Mouse (Mus musculus): ENCODE results near the gene Slc35a2.

Gene Slc35a2

DNA sequence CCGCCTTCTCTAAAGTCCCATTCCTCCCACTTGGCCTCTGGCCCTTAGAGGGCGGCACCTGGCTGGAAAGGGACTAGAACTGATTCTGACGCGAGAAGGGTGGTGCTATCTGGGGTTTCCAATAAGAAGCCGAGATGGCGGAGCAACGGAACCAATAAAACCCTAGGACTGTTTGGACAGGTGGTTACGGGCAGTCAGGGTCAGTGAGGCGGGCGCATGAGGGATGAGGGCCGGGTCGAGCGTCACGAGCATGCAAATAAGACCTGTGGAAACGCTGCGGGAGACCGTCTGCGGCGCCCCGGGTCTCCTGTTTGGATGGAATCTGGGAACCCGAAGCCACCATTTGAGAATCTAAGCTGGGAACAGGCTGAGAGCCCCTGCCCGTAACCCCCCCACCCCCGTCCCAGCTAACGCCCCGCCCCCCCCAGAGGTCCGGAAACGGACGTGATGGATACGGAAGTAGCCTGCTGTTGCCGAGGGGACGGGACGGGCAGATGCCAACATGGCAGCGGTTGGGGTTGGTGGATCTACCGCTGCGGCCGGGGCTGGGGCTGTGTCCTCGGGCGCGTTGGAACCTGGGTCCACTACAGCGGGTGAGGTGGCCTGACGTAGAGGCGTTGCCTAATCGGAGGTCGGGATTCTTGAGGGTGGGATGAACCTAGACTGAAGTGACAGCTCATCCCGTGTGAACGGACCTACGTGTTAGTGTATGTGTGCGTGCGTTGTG lies at the start of gene Slc35a2:
TSS of gene Slc35a2 (plus strand) at position 188 of the 727 bp plus-strand sequence.
- DNase-seq (ENCODE audit: low read depth, low spot score): peak; percentile 57

DNA sequence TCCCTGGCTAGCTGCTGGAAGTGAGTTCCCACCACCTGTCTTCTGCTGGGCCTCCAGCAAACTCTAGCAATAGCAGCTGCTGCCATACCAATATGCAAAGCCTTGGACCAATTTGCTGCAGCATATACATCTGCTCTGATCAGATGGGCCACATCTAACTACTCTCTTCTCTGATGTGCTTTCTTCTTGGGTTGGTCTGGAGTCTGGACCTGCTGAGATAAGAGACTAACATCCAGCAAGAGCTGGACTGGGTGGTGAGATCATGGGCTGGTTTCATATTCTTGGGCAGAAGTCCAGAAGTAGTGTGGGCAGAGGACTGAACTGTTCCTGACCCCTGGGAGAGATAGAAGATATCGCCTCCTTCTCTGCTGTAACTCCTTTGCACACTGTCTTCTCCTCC lies 46.7 kb upstream of the Slc35a2 start:
- DNase-seq (ENCODE audit: low read depth, low spot score): no peak

DNA sequence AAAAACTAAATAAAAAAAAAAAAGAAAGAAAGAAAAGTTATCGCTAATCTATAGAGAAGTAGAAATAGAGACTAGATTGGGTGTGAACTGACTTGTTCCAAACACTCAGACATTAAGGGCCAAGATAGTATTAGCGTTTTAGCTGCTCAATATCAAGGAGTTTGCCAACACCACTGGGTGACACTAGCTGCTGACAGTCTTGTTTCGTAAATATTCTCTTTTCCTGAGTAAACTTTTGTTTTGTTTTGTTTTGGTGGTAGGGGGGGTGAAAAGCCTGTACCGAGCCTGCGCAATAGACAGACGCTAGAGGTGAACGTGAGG lies 43.0 kb upstream of the Slc35a2 start:
- DNase-seq (ENCODE audit: low read depth, low spot score): no peak

DNA sequence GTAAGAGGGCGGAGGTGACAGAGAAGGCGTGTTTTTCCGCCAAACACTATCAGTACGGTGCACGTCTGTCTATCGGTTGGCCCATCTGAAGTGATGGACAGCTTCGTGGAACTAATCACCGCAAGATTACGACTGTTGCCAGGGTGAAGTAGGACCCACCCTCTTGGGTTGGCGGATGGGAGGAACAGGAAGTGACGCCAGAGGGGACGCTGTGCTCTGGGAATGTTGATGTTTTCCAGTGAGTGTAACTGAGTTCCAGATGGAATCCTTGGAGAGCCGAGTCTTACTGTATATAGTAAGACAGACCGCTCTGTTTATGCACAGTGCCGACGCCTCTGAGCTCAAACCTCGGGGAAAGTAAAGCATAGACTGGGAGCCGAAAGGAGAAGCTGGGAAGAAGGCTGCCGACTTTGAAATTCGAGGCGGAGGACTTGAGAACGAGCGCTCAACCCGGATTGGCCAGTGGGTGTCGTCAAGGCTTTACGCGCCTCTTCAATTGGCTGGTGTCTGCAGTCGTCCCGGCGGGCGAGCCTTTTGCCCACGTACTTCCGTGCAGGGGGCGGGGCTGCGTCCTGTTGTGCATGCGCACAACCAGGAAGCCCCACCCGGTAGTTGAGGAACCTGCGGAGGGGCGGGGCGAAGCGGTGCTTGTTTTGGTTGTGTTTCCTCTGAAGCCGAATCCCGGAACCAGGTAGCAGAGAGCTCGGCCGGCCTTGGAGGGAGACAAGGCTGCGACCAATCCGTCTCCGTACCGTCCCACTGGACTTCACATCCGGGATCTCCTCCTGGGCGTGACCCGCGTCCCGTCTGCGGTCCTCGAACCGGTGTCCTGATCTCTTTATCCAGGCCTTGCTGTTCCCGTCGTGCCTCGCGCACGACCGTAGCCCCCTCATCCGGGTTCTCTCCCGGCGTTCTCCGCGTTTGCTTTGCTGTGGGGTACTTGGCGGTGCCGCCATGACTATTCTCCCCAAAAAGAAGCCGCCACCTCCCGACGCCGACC lies 42.4 kb upstream of the Slc35a2 start, which contains the start of gene Otud5:
TSS of gene Otud5 (plus strand) at position 202 of the 1,000 bp plus-strand sequence.
- DNase-seq (ENCODE audit: low read depth, low spot score): peak; percentile 91

DNA sequence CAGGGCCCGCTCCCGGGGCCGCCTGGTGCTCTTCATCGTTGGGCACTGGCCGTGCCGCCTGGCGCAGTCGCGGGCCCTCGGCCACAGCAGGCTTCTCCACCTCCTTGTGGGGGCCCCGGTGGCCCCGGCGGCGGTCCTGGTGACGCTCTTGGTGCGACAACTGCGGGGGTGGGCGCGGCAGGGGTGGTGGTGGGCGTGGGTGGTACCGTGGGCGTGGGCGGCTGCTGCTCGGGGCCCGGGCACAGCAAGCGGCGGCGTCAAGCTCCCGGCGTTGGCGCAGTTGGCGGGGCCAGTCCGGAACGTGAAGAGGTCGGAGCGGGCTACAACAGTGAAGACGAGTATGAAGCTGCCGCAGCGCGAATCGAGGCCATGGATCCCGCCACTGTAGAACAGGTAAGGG lies 41.5 kb upstream of the Slc35a2 start:
- DNase-seq (ENCODE audit: low read depth, low spot score): no peak

DNA sequence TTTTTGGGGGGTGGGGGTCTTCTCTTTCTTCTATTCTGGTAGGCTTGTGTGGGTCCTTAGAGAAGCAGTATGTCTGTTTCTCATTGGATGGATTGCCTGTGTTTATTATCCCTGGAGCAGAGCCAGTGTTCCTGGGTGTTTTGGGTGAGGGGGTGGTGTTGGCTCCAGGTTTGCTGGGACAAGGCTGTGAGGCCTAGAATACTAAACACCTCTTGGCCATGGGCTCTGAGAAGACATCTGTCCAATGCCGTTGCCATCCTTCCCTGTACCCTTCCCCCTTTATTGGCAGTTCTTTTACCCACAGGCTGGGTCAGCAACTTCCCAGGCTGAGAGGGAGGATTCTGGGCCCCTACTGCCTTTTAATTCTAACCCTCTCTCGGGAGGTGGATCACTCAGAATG lies 36.0 kb upstream of the Slc35a2 start:
- DNase-seq (ENCODE audit: low read depth, low spot score): no peak

DNA sequence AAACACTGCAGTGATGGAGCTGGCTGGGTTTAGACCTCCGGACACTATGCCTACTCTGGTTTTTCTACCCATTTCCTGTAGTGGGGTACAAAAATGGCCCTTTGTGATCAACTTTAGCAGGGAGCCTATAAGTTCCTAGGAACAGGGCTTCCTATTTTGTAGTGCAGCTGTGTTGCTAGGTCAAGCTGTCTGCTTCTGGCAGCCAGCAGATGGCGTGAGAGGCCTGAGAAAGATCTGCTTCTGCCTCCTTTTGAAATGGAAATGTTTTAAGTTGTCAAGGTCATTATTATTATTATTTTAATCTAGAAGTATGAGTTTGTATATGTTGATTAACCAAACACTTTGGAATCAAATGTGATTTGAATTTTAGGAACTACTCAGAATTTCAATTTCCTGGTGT lies 29.2 kb upstream of the Slc35a2 start:
- DNase-seq (ENCODE audit: low read depth, low spot score): no peak

DNA sequence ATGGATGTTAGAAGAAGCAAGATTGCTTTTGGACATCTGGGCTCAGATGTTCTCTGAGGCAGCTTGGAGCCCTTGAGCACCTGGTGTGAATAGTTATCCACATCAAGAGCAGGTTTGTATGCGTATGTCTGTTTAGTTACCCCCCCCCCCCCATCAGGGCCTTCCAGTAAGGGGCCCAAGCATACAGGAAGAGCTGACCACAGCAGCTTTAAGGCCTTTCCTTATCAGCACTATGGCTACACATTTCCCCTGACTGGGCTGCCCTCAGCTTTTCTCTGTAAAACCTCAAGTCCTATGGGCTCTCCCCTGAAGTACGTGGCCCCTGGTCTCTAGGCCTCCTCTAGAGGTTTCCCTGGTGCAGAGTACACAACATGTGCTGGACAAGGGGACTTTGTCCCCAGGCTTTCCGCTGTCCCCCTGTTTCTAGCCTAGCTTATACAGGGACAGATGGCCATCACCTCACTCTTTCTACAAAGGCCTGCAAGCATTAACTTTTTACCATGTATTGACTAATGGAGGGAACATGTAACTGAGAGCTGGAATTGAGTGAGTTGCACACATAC lies 24.6 kb upstream of the Slc35a2 start:
- no peak for DNase-seq (ENCODE audit: low read depth, low spot score)

DNA sequence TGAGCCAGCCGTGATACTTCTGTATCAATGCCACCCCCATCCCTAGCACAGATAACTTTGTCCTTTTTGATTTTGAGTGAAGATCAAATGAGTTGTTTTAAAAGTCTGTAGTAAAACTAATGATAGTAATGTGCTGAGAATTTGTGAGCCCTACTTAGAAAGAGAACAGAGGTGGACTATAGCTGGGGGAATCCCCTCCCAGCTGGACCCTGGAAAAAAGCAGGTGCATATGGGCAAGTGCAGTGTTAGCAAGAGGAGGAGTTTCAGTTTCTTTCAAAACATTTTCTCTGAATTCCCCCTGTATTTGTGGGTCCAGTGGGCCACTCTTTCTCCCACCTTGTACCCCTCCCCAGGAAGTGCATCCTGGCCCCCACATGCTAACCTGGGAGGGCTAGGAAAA lies 20.6 kb upstream of the Slc35a2 start:
- DNase-seq (ENCODE audit: low read depth, low spot score): no peak

DNA sequence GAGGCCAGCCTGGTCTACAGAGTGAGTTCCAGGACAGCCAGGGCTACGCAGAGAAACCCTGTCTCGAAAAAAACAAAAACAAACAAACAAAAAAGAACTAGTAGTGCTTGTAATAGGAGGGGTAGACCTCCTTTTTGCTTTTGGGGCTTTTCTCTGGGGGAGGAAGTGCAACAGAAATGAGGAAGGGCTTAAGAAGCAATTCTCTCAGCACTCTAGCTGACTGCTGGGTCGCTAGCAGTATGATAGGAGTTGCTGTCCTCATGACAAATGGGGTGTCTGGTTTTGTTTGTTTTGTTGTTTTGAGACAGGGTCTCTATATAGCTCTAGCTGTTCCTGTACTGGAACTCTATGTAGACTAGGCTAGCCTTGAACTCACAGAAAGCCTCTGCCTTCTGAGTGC lies 19.3 kb upstream of the Slc35a2 start:
- DNase-seq (ENCODE audit: low read depth, low spot score): no peak

DNA sequence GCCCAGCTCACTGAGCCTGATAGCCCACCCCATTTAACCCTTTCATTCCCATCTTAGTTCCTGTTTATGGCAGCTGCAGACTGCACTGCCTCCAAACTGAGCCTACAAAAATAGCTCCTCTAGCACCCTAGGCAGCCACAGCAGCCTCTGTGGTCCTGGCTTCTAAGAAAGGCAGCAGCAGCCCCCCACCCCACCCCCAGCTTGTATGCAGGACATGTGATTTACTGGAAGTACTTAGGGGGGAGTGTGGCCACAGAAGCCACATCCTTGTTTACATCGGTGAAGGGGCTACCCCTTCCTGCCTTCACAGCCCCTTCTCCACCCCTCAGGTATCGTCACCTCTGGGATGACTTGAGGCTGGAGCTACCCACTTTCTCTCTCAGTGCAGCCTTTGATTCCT lies 18.5 kb upstream of the Slc35a2 start:
- no peak for DNase-seq (ENCODE audit: low read depth, low spot score)

DNA sequence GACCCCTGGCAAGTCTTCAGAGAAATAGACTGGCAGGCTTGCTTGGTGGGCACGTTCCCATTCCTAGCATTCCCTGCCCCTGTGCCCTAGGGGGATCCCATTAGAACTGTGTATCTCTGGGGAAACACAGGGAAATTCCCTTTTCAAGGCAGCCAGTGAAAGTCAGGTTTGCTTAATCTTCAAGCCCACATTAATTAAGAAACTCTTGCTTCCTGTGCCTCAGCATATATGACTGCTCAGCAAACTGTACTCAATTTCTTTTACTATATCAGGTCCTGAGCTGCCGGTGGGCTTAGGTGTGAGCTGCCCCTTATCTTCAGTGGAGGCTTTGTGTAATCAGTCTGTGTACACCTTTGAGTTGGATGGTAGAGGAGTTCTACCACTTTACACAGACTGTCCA lies 18.0 kb upstream of the Slc35a2 start:
- no peak for DNase-seq (ENCODE audit: low read depth, low spot score)

DNA sequence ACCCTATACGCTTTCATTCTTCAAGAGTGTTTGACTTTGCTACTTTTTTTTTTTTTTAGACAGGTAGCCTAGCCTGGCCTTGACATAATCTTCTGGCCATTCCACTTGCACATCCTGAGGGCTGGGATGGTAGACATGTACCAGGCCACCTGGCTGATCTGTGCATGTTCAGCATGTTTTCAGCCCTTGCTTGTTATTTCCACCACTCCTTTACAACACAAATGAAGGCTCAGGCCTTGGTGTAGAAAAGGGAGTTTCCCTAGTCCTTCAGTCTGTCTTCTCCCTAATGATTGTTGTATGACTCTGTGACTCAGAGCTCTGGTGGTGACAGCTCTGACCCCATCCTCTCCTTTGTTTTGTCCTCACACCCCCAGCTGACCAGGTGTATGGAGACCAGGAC lies 16.7 kb upstream of the Slc35a2 start:
- DNase-seq (ENCODE audit: low read depth, low spot score): no peak

DNA sequence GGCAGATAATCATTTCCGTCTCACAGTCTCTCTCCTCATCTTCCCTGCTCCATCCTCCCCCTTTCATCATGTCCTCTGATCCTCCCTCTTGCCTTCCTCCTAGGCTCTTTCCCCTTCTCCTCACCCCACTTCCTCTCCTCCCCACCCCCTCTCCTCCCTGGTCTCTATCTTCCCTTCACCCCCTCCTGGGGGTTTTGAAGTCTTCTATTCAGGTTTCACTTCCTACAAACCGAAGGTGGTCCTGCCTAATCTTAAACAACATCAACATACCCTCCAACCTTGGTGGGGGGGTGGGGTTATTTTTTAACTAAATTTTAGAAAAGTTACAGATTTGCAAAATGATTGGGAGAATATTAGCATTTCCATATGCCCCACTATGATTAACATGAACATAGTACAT lies 15.3 kb upstream of the Slc35a2 start:
- DNase-seq (ENCODE audit: low read depth, low spot score): no peak

DNA sequence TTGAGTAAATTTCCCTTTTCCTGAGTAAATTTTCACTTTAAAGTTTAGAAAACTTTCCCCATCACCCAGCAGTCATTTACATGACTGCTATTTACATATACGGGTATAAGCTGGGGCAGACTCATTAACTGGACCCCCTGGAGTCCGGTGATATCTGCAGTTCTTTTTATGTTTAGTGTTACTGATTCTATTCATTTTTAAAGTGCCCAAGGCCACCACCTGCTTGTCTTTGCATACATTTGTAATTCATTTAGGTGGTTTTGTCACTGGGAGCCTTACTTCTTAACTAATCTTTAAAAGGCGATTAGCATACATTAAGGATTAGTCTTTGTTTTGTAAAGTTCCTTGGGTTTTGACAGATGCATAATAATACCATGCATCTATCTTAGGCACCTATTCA lies 14.0 kb upstream of the Slc35a2 start:
- no peak for DNase-seq (ENCODE audit: low read depth, low spot score)

DNA sequence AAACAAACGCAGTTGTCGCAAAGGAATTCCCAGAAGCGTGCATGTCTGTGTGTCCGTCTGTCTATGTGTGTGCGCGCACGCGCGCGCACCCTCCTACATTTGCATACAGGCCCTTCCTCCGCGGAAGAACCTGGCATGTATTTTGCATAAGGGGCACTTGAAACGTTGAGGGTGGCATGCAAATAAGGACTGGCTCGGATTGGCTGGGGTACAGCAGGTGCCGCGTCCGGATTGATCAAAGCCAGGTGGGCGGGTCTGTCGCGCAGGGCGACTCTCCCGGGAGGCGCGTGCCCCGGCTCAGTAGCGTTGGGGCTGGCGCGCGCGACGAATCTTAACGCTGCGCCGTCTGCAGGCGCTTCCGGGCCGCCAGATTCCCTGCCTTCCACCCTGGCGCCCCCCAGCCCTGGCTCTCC lies 5.8 kb upstream of the Slc35a2 start, which contains the start of gene Pim2:
TSS of gene Pim2 (plus strand) at position 256 of the 413 bp plus-strand sequence.
- peak; percentile 55 for DNase-seq (ENCODE audit: low read depth, low spot score)

DNA sequence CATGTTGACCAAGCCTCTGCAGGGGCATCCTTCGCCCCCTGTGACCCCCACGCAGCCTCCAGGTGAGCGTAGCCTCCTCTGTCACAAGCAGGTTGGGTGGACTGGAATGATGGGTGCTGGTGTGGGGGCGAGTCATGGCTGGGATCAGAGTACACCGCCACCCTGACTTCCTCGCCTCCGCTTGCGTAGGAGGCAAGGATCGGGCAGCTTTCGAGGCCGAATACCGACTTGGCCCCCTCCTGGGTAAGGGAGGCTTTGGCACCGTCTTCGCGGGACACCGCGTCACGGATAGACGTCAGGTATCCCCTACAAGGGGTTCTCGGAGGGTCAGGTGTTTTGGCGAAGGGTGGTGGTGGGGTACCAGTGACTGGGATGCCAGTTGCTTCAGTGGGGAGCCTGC lies 5.3 kb upstream of the Slc35a2 start:
- DNase-seq (ENCODE audit: low read depth, low spot score): no peak

DNA sequence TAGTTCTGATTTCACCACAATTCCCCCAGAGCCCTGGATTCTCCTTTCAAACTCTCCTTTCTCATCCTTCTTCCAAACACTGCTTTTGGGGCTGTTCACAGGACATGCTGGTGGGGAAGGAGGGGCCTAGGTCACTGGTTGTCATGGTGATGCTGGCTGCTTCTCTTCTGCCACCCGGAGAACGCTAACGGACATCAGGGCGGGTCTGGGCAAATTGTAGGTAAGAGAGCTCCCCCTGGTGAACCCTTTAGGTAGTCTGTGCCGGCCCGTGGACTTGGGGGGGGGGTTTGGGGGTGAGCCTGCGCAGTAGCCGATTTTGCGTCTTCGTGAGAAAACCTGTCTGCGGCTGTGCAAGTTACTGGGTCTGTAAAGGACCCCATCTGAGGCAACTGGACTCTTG lies 4.0 kb upstream of the Slc35a2 start:
- DNase-seq (ENCODE audit: low read depth, low spot score): peak; percentile 59

DNA sequence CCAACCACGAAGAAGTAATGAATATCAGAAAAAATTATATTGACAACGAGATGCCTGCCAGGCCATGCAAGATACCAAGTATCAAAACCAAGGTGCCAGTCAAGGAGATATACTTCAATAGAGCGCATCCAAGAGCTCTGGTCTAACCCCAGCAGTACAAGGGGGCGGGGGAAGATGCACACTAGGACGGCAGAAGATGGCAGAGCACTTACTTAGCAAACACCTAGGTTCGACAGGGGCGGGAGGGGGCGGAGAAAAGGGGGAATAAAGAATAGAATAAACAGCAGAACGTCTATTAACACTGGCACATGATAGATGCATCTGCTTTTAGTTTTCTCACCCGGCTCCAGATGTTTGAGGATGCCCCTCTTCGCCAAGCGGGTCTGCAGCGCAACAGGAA lies 14.4 kb downstream of the Slc35a2 start:
- no peak for DNase-seq (ENCODE audit: low read depth, low spot score)

DNA sequence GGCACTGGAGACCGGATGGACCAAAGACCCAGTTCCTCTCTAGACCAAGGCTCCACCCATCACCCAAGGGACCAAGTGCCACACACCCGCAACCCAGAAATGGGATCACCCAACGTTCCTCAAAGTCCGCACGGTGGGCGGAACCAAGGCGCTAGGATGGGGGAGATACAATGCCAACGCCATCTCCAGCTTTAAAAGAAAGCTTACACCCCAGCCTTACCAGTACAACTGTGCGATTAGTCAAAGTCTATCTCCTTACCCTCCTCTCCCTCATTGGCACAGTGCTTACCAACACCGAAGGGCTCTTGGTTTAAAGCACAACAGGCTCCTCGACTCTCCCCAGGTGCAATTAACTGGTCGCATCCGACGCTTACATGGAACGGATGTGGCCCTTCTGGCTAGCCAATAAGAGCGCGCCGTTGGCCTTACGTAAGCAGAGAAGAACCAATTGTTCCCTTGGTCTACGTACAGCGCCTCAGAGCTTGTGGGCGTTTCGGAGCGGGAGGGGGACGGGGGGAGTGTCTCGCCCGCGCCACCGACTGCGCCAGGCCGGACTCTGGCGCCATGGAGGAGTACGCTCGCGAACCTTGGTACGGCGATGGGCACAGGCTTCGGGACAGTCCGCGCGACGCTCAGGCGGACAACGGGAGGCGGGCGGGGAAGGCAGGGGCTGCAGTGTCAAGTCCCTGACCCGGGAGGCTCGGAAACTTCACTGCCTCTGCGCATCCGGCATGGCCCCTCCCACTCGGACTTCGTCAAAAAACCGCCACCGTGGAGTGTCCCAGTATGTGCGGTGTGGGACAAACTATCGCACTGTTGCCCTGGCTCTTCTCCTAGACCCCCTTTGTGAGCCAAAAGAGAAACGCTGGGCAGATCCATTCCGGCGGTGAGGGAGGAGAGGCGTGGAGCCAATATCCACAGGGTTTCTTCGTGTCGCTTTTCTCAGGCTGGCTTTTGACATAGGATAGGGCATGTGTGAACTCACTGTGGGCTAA lies 15.3 kb downstream of the Slc35a2 start, which contains the start of the genes Pqbp1 and Timm17b:
TSS of gene Pqbp1 (minus strand) at position 390 of the 995 bp plus-strand sequence.
TSS of gene Timm17b (plus strand) at position 478 of the 995 bp plus-strand sequence.
- peak; percentile 78 for DNase-seq (ENCODE audit: low read depth, low spot score)

DNA sequence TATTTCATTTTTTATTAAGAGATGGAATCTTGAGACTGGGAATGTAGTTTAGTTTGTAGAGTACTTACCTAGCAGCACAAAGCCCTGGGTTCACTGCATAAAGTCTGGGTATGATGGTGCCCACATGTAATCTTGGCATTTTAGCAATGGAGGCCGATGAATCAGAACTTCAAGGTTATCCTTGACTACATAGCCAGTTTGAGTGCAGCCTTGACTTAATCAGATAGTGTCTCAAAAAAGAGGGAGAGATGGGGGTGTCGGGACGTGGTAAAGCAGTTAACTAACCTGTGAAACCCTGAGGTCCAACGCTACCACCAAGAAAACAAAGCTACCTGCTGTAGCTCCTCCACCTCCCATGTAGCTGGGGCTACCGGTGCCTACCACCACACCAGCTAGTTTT lies 20.6 kb downstream of the Slc35a2 start:
- DNase-seq (ENCODE audit: low read depth, low spot score): no peak
